Mouse (Mus musculus) T-helper 17 cell (primary cell): ENCODE measurements around the gene Man1b1.

ENCODE experiments used
- in situ Hi-C, 2 experiments: fragments of 300-600 bp; cut with MboI, MseI; formaldehyde crosslinking; loops; 1 replicate in 1 of 2; 2 replicates in 1 of 2; pipeline ENCODE4 v1.15.1; 2025; ENCODE audit warnings: high pct_unique_total_duplicates in 2 of 2

Gene Man1b1

GRCm38 (mm10) chr2:25332286-25333160 is at the start of gene Man1b1:
TSS of gene Man1b1 (plus strand) at chr2:25332338.
- in situ Hi-C loops = loop anchor here (5.0 to 10.0 kb wide), 2 partner anchors 58 to 60 kb away; partner anchors contain the start of genes Anapc2 (in 2 of the 2) and Ssna1 (in 2 of the 2)

GRCm38 (mm10) chr2:25285551-25285950 is 46.6 kb upstream of the Man1b1 start:
- in situ Hi-C loops = no loop called here

- in situ Hi-C loops = no loop called here
Measured at GRCm38 (mm10) chr2:25286314-25286713, 45.8 kb upstream of the Man1b1 start.

- in situ Hi-C loops = no loop called here
Measured at GRCm38 (mm10) chr2:25286837-25287636, 45.1 kb upstream of the Man1b1 start.

- in situ Hi-C loops = no loop called here
Measured at GRCm38 (mm10) chr2:25287927-25288649, 44.0 kb upstream of the Man1b1 start, which contains the start of gene Tmem210. TSS of gene Tmem210 (plus strand) at chr2:25288145.

- in situ Hi-C loops = no loop called here
Measured at GRCm38 (mm10) chr2:25288734-25289345, 43.3 kb upstream of the Man1b1 start.

GRCm38 (mm10) chr2:25289651-25290050 is 42.5 kb upstream of the Man1b1 start, which contains the start of gene Lrrc26:
TSS of gene Lrrc26 (plus strand) at chr2:25289915.
- in situ Hi-C loops = no loop called here

GRCm38 (mm10) chr2:25290101-25290815 is 41.9 kb upstream of the Man1b1 start:
- in situ Hi-C loops = no loop called here

- in situ Hi-C loops = no loop called here
Measured at GRCm38 (mm10) chr2:25290816-25291130, 41.4 kb upstream of the Man1b1 start.

GRCm38 (mm10) chr2:25291184-25292053 is 40.7 kb upstream of the Man1b1 start:
- in situ Hi-C loops = no loop called here

- in situ Hi-C loops = no loop called here
Measured at GRCm38 (mm10) chr2:25292054-25292544, 40.0 kb upstream of the Man1b1 start.

GRCm38 (mm10) chr2:25292856-25293255 is 39.3 kb upstream of the Man1b1 start:
- in situ Hi-C loops = no loop called here

- in situ Hi-C loops = no loop called here
Measured at GRCm38 (mm10) chr2:25293706-25294105, 38.4 kb upstream of the Man1b1 start.

GRCm38 (mm10) chr2:25297093-25297492 is 35.0 kb upstream of the Man1b1 start:
- in situ Hi-C loops = no loop called here

GRCm38 (mm10) chr2:25298046-25298445 is 34.1 kb upstream of the Man1b1 start:
- in situ Hi-C loops = no loop called here

GRCm38 (mm10) chr2:25303452-25303851 is 28.7 kb upstream of the Man1b1 start:
- in situ Hi-C loops = no loop called here

- in situ Hi-C loops = no loop called here
Measured at GRCm38 (mm10) chr2:25303931-25304656, 28.0 kb upstream of the Man1b1 start.

- in situ Hi-C loops = no loop called here
Measured at GRCm38 (mm10) chr2:25304657-25305541, 27.2 kb upstream of the Man1b1 start.
